Mouse (Mus musculus): ENCODE results near the gene Slc26a3. TPM values are rescaled to one million over a fixed set of nuclear protein-coding genes. Genes with fewer than 3 reads are reported as not detected.

Gene Slc26a3
- polyA plus RNA-seq, 1 experiment from 2014 or later: 0.09 TPM

DNA sequence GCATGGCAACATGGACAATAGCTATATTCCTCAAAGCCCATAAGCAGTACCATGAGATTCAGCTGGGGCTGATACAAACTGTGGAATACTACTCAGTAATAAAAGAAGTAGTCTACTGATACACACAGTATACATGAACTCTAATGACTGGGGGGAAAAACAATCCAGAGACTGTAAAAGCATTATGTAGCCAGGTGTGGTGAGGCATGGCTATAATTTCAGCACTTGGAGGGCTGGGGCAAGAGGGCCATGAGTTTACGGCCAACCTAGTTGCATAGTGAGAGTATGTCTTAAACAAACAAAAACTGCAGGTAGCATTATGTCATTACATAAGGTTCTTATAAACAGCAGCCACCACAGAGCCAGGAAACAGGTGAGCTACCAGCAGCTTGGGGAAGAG, 10.2 kb downstream of the Slc26a3 start:
- Histone ChIP-seq H3K36me3 (ENCODE audit: control insufficient read depth, insufficient read depth, low read length) (no peaks in the 10 kb centered on the region), H3K9ac (ENCODE audit: low read depth, low read length) (no peak overlapping the region), H3K9me3 (ENCODE audit: control insufficient read depth, low read length) (no peaks in the 10 kb centered on the region), H3K27me3 (ENCODE audit: control insufficient read depth, insufficient read depth, low read length) (no peaks in the 10 kb centered on the region), H3K4me2 (replicated peaks; ENCODE audit: low read depth, low read length) (no peak overlapping the region), H3K4me1 (replicated peaks; ENCODE audit: control insufficient read depth, insufficient read depth, low read length) (no peaks in the 10 kb centered on the region), H3K27ac (ENCODE audit: low read depth, low read length) (no peak overlapping the region), H3K4me3 (ENCODE audit: low read depth, low read length) (no peak overlapping the region)
- ATAC-seq (ENCODE audit: low FRiP score): no peak
- 92% methylated on average over 1 of the region's 1 CpGs for WGBS
- DNase-seq (ENCODE audit: low spot score): no peak

DNA sequence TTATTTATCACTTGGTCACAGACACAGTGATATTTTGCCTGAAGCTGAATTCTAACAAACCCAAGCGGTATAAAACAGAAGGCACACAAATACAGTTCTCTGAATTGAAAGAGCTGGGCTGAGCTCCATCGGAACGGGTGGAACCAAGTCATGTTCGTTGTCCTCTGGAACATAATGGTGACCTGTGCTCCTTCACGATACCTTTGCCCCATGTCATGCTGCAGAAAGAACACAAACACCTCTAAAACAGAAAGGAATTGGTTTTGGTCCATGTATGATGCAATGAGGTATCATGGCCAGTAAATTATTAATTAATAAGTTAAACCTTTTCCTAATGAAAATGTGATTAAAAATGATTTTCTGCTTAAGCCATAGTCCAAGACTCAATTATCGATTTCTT, 11.3 kb downstream of the Slc26a3 start:
- H3K4me2 ChIP-seq (replicated peaks; ENCODE audit: low read depth, low read length): no peak overlapping the region
- no peaks in the 10 kb centered on the region for H3K9me3 ChIP-seq (ENCODE audit: control insufficient read depth, low read length)
- ATAC-seq (ENCODE audit: low FRiP score) (no peak), DNase-seq (ENCODE audit: low spot score) (no peak)
- no peak overlapping the region for H3K9ac ChIP-seq (ENCODE audit: low read depth, low read length)
- H3K4me1 ChIP-seq (replicated peaks; ENCODE audit: control insufficient read depth, insufficient read depth, low read length): no peaks in the 10 kb centered on the region
- H3K36me3 ChIP-seq (ENCODE audit: control insufficient read depth, insufficient read depth, low read length): no peaks in the 10 kb centered on the region
- WGBS: 90% methylated on average over 6 of the region's 6 CpGs
- no peaks in the 10 kb centered on the region for H3K27me3 ChIP-seq (ENCODE audit: control insufficient read depth, insufficient read depth, low read length)
- H3K4me3 ChIP-seq (ENCODE audit: low read depth, low read length): no peak overlapping the region
- H3K27ac ChIP-seq (ENCODE audit: low read depth, low read length): no peak overlapping the region

DNA sequence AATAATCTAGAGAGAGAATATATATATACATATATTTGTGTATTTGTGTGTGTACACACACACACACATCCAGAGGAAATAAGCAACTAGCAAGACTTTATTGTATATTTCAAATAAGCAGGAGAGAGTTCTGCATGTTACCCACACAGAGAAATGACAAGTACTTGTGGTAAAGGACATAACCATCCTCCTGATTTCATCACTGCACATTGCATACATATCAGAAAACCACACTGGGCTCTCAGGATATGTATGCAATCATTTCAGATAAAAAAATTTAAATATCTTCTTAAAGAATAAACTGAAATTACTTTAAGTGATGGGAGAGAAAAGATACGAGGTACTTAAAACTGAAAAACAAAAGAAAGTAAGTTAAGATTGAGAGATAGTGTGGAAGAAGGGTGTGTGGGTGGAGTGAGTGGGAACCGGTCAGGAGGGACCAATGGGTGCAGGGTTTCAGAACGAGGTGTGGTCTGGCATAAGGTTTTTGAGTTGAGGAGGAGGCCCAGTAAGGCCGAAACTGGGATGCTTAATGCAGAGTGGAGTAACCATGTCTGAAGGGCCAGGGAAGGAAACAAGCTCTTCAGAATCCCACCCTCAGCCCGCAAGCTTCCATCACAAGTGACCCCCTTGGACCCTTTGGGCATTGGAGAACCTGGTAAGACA, 14.0 kb downstream of the Slc26a3 start:
- H3K4me3 ChIP-seq (ENCODE audit: low read depth, low read length): no peak overlapping the region
- no peak for DNase-seq (ENCODE audit: low spot score)
- H3K27me3 ChIP-seq (ENCODE audit: control insufficient read depth, insufficient read depth, low read length): no peaks in the 10 kb centered on the region
- no peaks in the 10 kb centered on the region for H3K9me3 ChIP-seq (ENCODE audit: control insufficient read depth, low read length)
- H3K9ac ChIP-seq (ENCODE audit: low read depth, low read length): no peak overlapping the region
- H3K36me3 ChIP-seq (ENCODE audit: control insufficient read depth, insufficient read depth, low read length): no peaks in the 10 kb centered on the region
- H3K4me2 ChIP-seq (replicated peaks; ENCODE audit: low read depth, low read length): no peak overlapping the region
- H3K27ac ChIP-seq (ENCODE audit: low read depth, low read length): no peak overlapping the region
- ATAC-seq (ENCODE audit: low FRiP score): no peak
- WGBS: 79% methylated on average over 5 of the region's 5 CpGs
- H3K4me1 ChIP-seq (replicated peaks; ENCODE audit: control insufficient read depth, insufficient read depth, low read length): no peaks in the 10 kb centered on the region

DNA sequence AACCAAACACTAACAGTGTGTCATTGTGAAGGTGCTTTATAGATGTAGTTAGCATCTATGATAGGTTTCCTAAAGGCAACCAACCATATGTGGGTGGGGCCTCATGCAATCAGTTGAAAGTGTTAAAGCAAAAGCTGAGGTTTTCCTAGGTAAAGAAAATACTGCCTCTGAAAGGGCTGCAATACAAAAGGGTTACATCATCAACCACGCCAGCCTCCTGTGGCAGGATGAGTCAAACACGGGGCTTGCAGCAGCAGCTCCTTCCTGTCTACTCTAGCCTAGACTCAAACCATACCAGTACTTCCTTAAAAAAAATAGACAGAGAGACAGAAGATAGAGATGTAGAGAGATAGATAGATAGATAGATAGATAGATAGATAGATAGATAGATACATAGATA, 25.3 kb downstream of the Slc26a3 start:
- no peak overlapping the region for H3K9ac ChIP-seq (ENCODE audit: low read depth, low read length)
- WGBS: 75% methylated on average over 2 of the region's 2 CpGs
- DNase-seq (ENCODE audit: low spot score) (no peak), ATAC-seq (ENCODE audit: low FRiP score) (no peak)
- H3K27ac ChIP-seq (ENCODE audit: low read depth, low read length): no peak overlapping the region
- no peak overlapping the region for H3K4me2 ChIP-seq (replicated peaks; ENCODE audit: low read depth, low read length)
- H3K4me3 ChIP-seq (ENCODE audit: low read depth, low read length): no peak overlapping the region
- H3K9me3 ChIP-seq (ENCODE audit: control insufficient read depth, low read length): no peaks in the 10 kb centered on the region
- no peaks in the 10 kb centered on the region for H3K36me3 ChIP-seq (ENCODE audit: control insufficient read depth, insufficient read depth, low read length)
- no peaks in the 10 kb centered on the region for H3K27me3 ChIP-seq (ENCODE audit: control insufficient read depth, insufficient read depth, low read length)
- no peaks in the 10 kb centered on the region for H3K4me1 ChIP-seq (replicated peaks; ENCODE audit: control insufficient read depth, insufficient read depth, low read length)

GRCm38 (mm10) chr12:31421901-31422574, 31.4 kb downstream of the Slc26a3 start:
- 80% methylated on average over 3 of the region's 3 CpGs for WGBS
- ATAC-seq (ENCODE audit: low FRiP score) (no peak), DNase-seq (ENCODE audit: low spot score) (no peak)
- Histone ChIP-seq H3K4me2 (replicated peaks; ENCODE audit: low read depth, low read length) (no peak overlapping the region), H3K9me3 (ENCODE audit: control insufficient read depth, low read length) (no peaks in the 10 kb centered on the region), H3K27ac (ENCODE audit: low read depth, low read length) (no peak overlapping the region), H3K4me3 (ENCODE audit: low read depth, low read length) (no peak overlapping the region), H3K4me1 (replicated peaks; ENCODE audit: control insufficient read depth, insufficient read depth, low read length) (no peaks in the 10 kb centered on the region), H3K36me3 (ENCODE audit: control insufficient read depth, insufficient read depth, low read length) (no peaks in the 10 kb centered on the region), H3K9ac (ENCODE audit: low read depth, low read length) (no peak overlapping the region), H3K27me3 (ENCODE audit: control insufficient read depth, insufficient read depth, low read length) (no peaks in the 10 kb centered on the region)

GRCm38 (mm10) chr12:31437791-31438190, 47.1 kb downstream of the Slc26a3 start:
- no peak for ATAC-seq (ENCODE audit: low FRiP score)
- Histone ChIP-seq H3K4me1 (replicated peaks; ENCODE audit: control insufficient read depth, insufficient read depth, low read length) (no peaks in the 10 kb centered on the region), H3K4me2 (replicated peaks; ENCODE audit: low read depth, low read length) (no peak overlapping the region), H3K27ac (ENCODE audit: low read depth, low read length) (no peak overlapping the region), H3K9me3 (ENCODE audit: control insufficient read depth, low read length) (no peaks in the 10 kb centered on the region), H3K27me3 (ENCODE audit: control insufficient read depth, insufficient read depth, low read length) (no peaks in the 10 kb centered on the region), H3K9ac (ENCODE audit: low read depth, low read length) (no peak overlapping the region), H3K4me3 (ENCODE audit: low read depth, low read length) (no peak overlapping the region), H3K36me3 (ENCODE audit: control insufficient read depth, insufficient read depth, low read length) (no peaks in the 10 kb centered on the region)
- DNase-seq (ENCODE audit: low spot score): no peak
- WGBS: 81% methylated on average over 6 of the region's 6 CpGs

DNA sequence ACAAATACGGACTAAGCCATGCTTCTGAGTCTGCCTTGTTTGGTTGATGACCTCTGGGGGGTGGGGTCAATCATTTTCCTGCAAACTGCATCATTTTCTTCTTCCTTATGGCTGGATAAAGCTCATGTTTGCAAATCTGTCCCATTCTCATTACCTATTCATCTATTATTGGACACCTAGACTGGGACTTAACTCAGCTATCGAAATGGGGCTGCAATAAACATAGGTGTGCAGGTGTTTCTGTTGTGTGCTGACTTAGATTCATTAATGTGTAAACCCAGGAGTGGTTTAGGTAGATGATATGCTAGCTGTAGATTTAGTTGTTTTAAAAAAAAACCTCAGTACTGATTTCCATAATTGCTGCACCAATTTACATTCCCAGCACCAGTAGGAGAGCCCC, 48.9 kb downstream of the Slc26a3 start:
- no peak overlapping the region for H3K9ac ChIP-seq (ENCODE audit: low read depth, low read length)
- no peak overlapping the region for H3K4me3 ChIP-seq (ENCODE audit: low read depth, low read length)
- H3K9me3 ChIP-seq (ENCODE audit: control insufficient read depth, low read length): no peaks in the 10 kb centered on the region
- no peaks in the 10 kb centered on the region for H3K27me3 ChIP-seq (ENCODE audit: control insufficient read depth, insufficient read depth, low read length)
- no peaks in the 10 kb centered on the region for H3K36me3 ChIP-seq (ENCODE audit: control insufficient read depth, insufficient read depth, low read length)
- WGBS: 82% methylated on average over 2 of the region's 2 CpGs
- no peak overlapping the region for H3K4me2 ChIP-seq (replicated peaks; ENCODE audit: low read depth, low read length)
- H3K4me1 ChIP-seq (replicated peaks; ENCODE audit: control insufficient read depth, insufficient read depth, low read length): no peaks in the 10 kb centered on the region
- ATAC-seq (ENCODE audit: low FRiP score) (no peak), DNase-seq (ENCODE audit: low spot score) (no peak)
- no peak overlapping the region for H3K27ac ChIP-seq (ENCODE audit: low read depth, low read length)

- H3K4me2 ChIP-seq (replicated peaks; ENCODE audit: low read depth, low read length): peak overlapping the region; percentile 19
- DNase-seq (ENCODE audit: low spot score) (peak; percentile 61), ATAC-seq (ENCODE audit: low FRiP score) (peak; percentile 83)
- H3K36me3 ChIP-seq (ENCODE audit: control insufficient read depth, insufficient read depth, low read length): no peaks in the 10 kb centered on the region
- 2% methylated on average over 11 of the region's 11 CpGs for WGBS
- no peak overlapping the region for H3K9ac ChIP-seq (ENCODE audit: low read depth, low read length)
- no peak overlapping the region for H3K27ac ChIP-seq (ENCODE audit: low read depth, low read length)
- H3K27me3 ChIP-seq (ENCODE audit: control insufficient read depth, insufficient read depth, low read length): no peaks in the 10 kb centered on the region
- H3K4me1 ChIP-seq (replicated peaks; ENCODE audit: control insufficient read depth, insufficient read depth, low read length): no peaks in the 10 kb centered on the region
- no peak overlapping the region for H3K4me3 ChIP-seq (ENCODE audit: low read depth, low read length)
- H3K9me3 ChIP-seq (ENCODE audit: control insufficient read depth, low read length): no peaks in the 10 kb centered on the region
Observed at GRCm38 (mm10) chr12:31444131-31444546, 53.5 kb downstream of the Slc26a3 start.

DNA sequence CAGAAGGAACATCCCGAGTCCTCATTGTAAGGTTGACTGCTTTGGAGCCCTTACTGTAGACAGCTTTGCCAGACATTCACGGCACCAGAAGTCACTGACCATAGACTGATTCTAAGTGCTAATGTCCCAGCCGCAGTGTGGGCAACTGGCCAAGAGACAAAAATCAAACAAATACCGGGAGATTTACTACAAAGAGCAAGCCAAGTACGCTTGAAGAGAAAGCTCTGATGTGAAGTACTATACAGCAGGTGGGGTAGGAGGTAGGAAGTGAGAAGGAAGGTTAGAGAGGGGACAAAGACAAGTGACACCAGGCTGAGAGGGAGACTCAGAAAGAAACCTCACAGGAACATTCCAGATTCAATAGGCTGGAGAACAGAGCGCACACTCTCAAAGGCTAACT, 54.2 kb downstream of the Slc26a3 start:
- Histone ChIP-seq H3K4me1 (replicated peaks; ENCODE audit: control insufficient read depth, insufficient read depth, low read length) (no peaks in the 10 kb centered on the region), H3K27me3 (ENCODE audit: control insufficient read depth, insufficient read depth, low read length) (no peaks in the 10 kb centered on the region), H3K9me3 (ENCODE audit: control insufficient read depth, low read length) (no peaks in the 10 kb centered on the region), H3K4me3 (ENCODE audit: low read depth, low read length) (no peak overlapping the region), H3K9ac (ENCODE audit: low read depth, low read length) (no peak overlapping the region), H3K36me3 (ENCODE audit: control insufficient read depth, insufficient read depth, low read length) (no peaks in the 10 kb centered on the region), H3K4me2 (replicated peaks; ENCODE audit: low read depth, low read length) (no peak overlapping the region), H3K27ac (ENCODE audit: low read depth, low read length) (no peak overlapping the region)
- no peak for ATAC-seq (ENCODE audit: low FRiP score)
- no peak for DNase-seq (ENCODE audit: low spot score)
- WGBS: 85% methylated on average over 6 of the region's 6 CpGs
